Mouse (Mus musculus) olfactory bulb, adult 2 months (tissue): Measurements from ENCODE around the gene Gnb2. TPM values are rescaled to one million over a fixed set of nuclear protein-coding genes. Genes with fewer than 3 reads are reported as not detected.

Experiments
- H3K27ac ChIP-seq: fragments of 200-500 bp; 2 replicates; pipeline ENCODE4 v1.5.1; 2012; ENCODE audit warnings: low read depth, low read length; ENCODE audit not compliant: insufficient read depth
- H3K4me1 ChIP-seq: fragments of 200-500 bp; 2 replicates; pipeline ENCODE4 v1.6.1; 2012; ENCODE audit warnings: low read length; ENCODE audit not compliant: control insufficient read depth, insufficient read depth
- H3K4me3 ChIP-seq: fragments of 200-500 bp; 2 replicates; pipeline ENCODE4 v1.5.1; 2012; ENCODE audit warnings: mild to moderate bottlenecking, low read depth, low read length, moderate library complexity; ENCODE audit not compliant: insufficient read depth
- CTCF ChIP-seq: fragments of 200-500 bp; IDR thresholded peaks from 2 replicates; pipeline ENCODE4 v1.5.1; 2012; ENCODE audit warnings: low read depth, mild to moderate bottlenecking, low read length, moderate library complexity; ENCODE audit not compliant: insufficient read depth
- POLR2A ChIP-seq: fragments of 200-500 bp; IDR thresholded peaks from 2 replicates; pipeline ENCODE4 v1.6.1; 2012; ENCODE audit warnings: mild to moderate bottlenecking, low read depth, low read length, moderate library complexity; ENCODE audit not compliant: insufficient read depth
- WGBS: fragments of 180-500 bp; shearing (Covaris S2); methylation state at CpG from one replicate; pipeline ENCODE4 v1.1.7; 2018; 5-methylcytosine and 5-hydroxymethylcytosine counted together
- polyA plus RNA-seq: library from polyadenylated mRNA; stranded (reverse); fragments of >200 nt; gene quantifications from 2 replicates; pipeline ENCODE4 v1.2.4, GENCODE M21; 2012; ENCODE audit warnings: low replicate concordance; ENCODE audit not compliant: missing spikeins, insufficient read depth, insufficient read length

Gene Gnb2
- polyA plus RNA-seq, 1 experiment: not detected

GRCm38 (mm10) chr5:137549840-137550239, 16.5 kb upstream of the Gnb2 start:
- TF ChIP-seq CTCF (no peak), POLR2A (no peak)
- peaks cover 9% of the 10 kb centered on the region for H3K4me1 ChIP-seq
- WGBS: 67% methylated on average over 2 of the region's 2 CpGs
- no peak overlapping the region for H3K27ac ChIP-seq
- no peak overlapping the region for H3K4me3 ChIP-seq

DNA sequence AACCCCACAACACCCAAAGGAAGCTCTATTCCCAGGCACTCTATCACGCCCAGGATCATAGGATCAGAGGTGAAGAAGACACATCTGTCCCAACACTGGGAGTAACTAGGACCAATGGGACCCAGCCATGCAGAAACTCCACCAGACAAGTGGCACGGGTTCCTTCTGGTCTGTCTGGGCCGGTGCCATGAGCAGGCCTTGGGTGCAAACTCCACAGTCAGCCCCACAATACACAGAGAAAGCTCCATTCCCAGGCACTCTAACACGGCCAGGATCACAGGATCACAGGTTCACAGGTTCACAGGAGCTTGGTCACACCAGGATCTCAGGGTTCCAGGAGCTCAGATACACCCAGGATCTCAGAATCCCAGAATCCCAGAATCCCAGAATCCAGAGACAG, 12.3 kb upstream of the Gnb2 start:
- Histone ChIP-seq H3K27ac (no peak overlapping the region), H3K4me3 (no peak overlapping the region), H3K4me1 (no peaks in the 10 kb centered on the region)
- WGBS: 84% methylated on average over 4 of the region's 4 CpGs
- TF ChIP-seq POLR2A: no peak
- TF ChIP-seq CTCF: no peak

DNA sequence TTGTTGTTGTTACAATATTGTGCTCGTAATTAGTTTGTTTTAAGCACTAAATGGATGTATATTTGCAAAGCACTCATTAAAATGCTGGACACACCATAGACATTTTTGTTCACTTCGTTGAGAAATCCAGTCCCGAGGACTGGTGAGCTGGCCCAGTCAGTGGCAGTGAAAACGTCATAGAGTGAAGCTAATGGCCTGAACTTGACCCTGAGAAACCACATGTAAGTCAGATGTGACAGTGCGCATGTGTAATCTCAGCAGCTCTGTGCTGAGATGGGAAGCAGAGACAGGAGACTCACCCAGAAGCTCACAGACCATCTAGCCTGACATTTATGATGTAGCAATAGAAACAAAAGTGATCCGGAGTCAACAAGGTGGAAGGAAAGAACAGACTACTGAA, 11.6 kb upstream of the Gnb2 start:
- TF ChIP-seq CTCF: no peak
- TF ChIP-seq POLR2A: no peak
- Histone ChIP-seq H3K4me1 (no peaks in the 10 kb centered on the region), H3K27ac (no peak overlapping the region), H3K4me3 (no peak overlapping the region)
- WGBS: 62% methylated on average over 6 of the region's 6 CpGs

DNA sequence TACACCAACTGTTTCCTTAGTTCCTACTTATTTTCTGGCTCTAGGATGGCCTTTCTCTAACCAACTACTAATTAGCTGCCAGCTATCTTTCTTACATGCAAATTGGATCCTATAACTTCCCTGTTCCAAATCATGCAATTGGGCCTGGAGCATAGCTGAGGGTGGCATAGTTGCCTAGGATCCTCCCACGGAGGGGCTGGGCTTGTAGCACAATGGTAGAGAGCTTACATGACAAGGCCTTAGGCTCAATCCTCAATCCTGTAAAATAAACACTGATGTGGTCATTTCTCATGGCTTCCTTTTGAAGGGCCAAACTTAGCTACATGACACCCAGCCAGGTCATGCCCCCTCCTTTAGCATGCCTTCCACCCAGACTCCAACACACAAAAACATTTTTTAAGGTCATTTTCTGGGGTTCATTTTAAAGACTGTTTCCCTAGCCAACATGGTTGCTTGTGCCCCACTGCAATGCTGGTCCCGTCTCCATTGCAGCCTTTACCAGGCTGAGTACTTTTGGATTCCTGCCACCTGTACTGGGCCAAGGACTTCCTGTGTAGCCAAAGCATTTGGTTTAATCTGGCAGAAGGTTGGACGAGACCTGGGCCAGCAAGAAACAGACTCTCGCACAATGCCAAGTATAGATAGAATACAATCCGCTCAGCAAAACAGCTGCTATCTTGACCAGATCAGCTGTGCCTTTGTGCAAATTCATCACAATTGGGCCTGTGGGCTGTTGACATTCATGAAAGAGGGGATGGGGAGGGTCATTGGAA, 8.6 kb upstream of the Gnb2 start:
- 52% methylated on average over 5 of the region's 5 CpGs for WGBS
- H3K4me1 ChIP-seq: peaks cover 4% of the 10 kb centered on the region
- no peak overlapping the region for H3K4me3 ChIP-seq
- no peak overlapping the region for H3K27ac ChIP-seq
- no peak for TF ChIP-seq POLR2A
- no peak for TF ChIP-seq CTCF

GRCm38 (mm10) chr5:137540991-137541390, 7.7 kb upstream of the Gnb2 start:
- Histone ChIP-seq H3K4me1 (peaks cover 4% of the 10 kb centered on the region), H3K4me3 (no peak overlapping the region), H3K27ac (no peak overlapping the region)
- TF ChIP-seq POLR2A (no peak), CTCF (no peak)
- WGBS: 75% methylated on average over 6 of the region's 6 CpGs

DNA sequence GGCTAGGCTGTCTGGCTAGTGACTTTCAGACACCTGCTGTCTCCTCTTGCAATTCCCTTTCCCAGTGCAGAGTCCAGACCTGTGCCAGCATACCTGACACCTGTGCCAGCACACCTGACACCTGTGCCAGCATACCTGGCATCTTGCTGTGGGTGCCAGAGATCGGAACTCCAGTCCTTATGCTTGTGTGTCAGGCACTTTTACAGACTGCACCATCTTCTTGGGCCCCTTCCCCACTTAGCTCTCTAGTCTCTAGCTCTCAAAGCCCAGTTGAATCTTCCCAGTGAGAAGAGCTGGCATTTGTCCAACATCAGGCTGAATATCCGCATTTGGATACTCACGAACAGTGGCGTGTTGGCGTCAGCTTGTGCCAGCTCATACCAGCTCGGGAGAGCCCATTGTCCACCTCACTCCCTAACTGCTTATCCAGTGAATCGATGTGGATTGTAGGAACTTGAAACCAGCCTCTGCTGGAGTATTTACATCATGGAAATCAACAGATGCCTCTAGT, 6.0 kb upstream of the Gnb2 start:
- 21% methylated on average over 7 of the region's 7 CpGs for WGBS
- TF ChIP-seq CTCF (no peak), POLR2A (no peak)
- peaks cover 4% of the 10 kb centered on the region for H3K4me1 ChIP-seq
- H3K4me3 ChIP-seq: no peak overlapping the region
- no peak overlapping the region for H3K27ac ChIP-seq

DNA sequence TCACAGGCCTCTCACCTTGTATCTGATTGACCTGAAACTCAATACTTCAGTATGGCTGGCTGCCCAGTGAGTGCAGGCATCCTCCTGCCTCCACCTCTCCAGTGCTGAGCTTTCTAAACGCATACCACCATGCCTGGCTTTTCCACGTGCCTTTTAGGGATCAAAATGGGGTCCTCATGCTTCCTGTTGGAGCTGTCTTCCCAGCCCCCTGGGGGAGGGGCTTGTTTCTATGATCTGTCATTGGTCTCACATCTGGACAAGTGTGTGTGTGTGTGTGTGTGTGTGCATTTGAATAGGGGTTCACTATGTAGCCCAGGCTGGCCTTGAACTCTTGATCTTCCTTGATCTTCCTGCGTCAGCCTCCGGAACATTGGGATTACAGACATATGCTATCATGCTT, 4.2 kb upstream of the Gnb2 start:
- TF ChIP-seq CTCF: no peak
- TF ChIP-seq POLR2A: no peak
- Histone ChIP-seq H3K4me3 (no peak overlapping the region), H3K27ac (no peak overlapping the region), H3K4me1 (peaks cover 4% of the 10 kb centered on the region)
- WGBS: 68% methylated on average over 4 of the region's 4 CpGs

DNA sequence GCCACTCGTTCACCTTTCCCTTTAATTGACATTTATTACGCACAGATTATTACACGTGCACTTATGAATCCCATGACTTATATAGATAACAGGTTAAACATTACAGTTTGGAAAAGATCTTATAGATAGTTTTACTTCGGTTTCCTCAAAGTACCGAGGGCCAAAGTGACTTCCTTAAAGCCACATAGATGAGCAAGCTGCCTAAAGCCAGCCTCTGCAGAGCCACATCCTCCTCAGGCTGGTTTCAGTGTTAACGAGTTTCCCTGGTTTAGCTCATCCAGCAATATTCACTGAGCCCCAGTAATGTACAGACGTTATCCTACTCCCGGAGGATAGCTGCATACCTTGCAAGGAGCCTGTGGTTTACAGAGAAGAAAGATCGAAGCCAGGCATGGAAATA, 2.0 kb upstream of the Gnb2 start:
- Histone ChIP-seq H3K27ac (no peak overlapping the region), H3K4me3 (no peak overlapping the region), H3K4me1 (peaks cover 6% of the 10 kb centered on the region)
- WGBS: 81% methylated on average over 9 of the region's 9 CpGs
- TF ChIP-seq POLR2A: no peak
- TF ChIP-seq CTCF: no peak

- H3K27ac ChIP-seq: no peak overlapping the region
- no peak overlapping the region for H3K4me3 ChIP-seq
- peaks cover 10% of the 10 kb centered on the region for H3K4me1 ChIP-seq
- no peak for TF ChIP-seq POLR2A
- no peak for TF ChIP-seq CTCF
- 98% methylated on average over 3 of the region's 3 CpGs for WGBS
Measured at GRCm38 (mm10) chr5:137534762-137535161, 1.5 kb upstream of the Gnb2 start.

GRCm38 (mm10) chr5:137532808-137533116, 548 bp downstream of the Gnb2 start:
- Histone ChIP-seq H3K4me1 (peaks cover 20% of the 10 kb centered on the region), H3K4me3 (peak overlapping the region; percentile 99), H3K27ac (peak overlapping the region; percentile 99)
- TF ChIP-seq POLR2A (no peak), CTCF (no peak)
- WGBS: 0% methylated on average over 12 of the region's 12 CpGs
